Mouse (Mus musculus): ENCODE measurements around the gene Ccnt1. TPM values are rescaled to one million over a fixed set of nuclear protein-coding genes. Genes with fewer than 3 reads are reported as not detected.

Gene Ccnt1
- polyA plus RNA-seq, 1 experiment from 2014 or later: 61.3 TPM

Small RNAs within 50 kb of the gene (microRNA-seq; reads per million reads assigned to microRNA genes)
- not detected for gene Mir1291

Other genes with a start within 250 kb of the Ccnt1 start
- not detected in 2 replicates for gene Olfr284, start 229.9 kb downstream of the Ccnt1 start, polyA plus RNA-seq (2016; fragmentation: Nextera tagmentation; extraction: Ambion mirVana)
- not detected in 2 replicates for gene Olfr283, start 190.0 kb downstream of the Ccnt1 start, polyA plus RNA-seq (2016; fragmentation: Nextera tagmentation; extraction: Ambion mirVana)
- gene Olfr282, start 139.7 kb downstream of the Ccnt1 start, polyA plus RNA-seq (2016; fragmentation: Nextera tagmentation; extraction: Ambion mirVana): not detected in 2 replicates
- not detected in 2 replicates for gene Olfr281, start 118.3 kb downstream of the Ccnt1 start, polyA plus RNA-seq (2016; fragmentation: Nextera tagmentation; extraction: Ambion mirVana)
- not detected in 2 replicates for gene OR5BS1P, start 101.0 kb downstream of the Ccnt1 start, polyA plus RNA-seq (2016; fragmentation: Nextera tagmentation; extraction: Ambion mirVana)
- 0.47 TPM in 1 of 2 replicates, not detected in the other for gene Lalba, start 88.2 kb downstream of the Ccnt1 start, polyA plus RNA-seq (2016; fragmentation: Nextera tagmentation; extraction: Ambion mirVana)
- not detected in 2 replicates for gene Olfr279, start 78.5 kb downstream of the Ccnt1 start, polyA plus RNA-seq (2016; fragmentation: Nextera tagmentation; extraction: Ambion mirVana)
- gene Kansl2, start 36.7 kb downstream of the Ccnt1 start, polyA plus RNA-seq (2016; fragmentation: Nextera tagmentation; extraction: Ambion mirVana): 139 and 150 TPM in 2 replicates
- gene 4930415O20Rik, start 81 bp upstream of the Ccnt1 start, polyA plus RNA-seq (2016; fragmentation: Nextera tagmentation; extraction: Ambion mirVana): 0.43 TPM in 1 of 2 replicates, not detected in the other
- 11.8 and 12.1 TPM in 2 replicates for gene Adcy6, start 39.2 kb upstream of the Ccnt1 start, polyA plus RNA-seq (2016; fragmentation: Nextera tagmentation; extraction: Ambion mirVana)
- gene Cacnb3, start 59.9 kb upstream of the Ccnt1 start, polyA plus RNA-seq (2016; fragmentation: Nextera tagmentation; extraction: Ambion mirVana): 36.1 and 50.9 TPM in 2 replicates
- 27.2 and 30.8 TPM in 2 replicates for gene Ddx23, start 92.0 kb upstream of the Ccnt1 start, polyA plus RNA-seq (2016; fragmentation: Nextera tagmentation; extraction: Ambion mirVana)
- gene Rnd1, start 106.5 kb upstream of the Ccnt1 start, polyA plus RNA-seq (2016; fragmentation: Nextera tagmentation; extraction: Ambion mirVana): 7.1 and 9.8 TPM in 2 replicates
- gene Ccdc65, start 137.3 kb upstream of the Ccnt1 start, polyA plus RNA-seq (2016; fragmentation: Nextera tagmentation; extraction: Ambion mirVana): 1.3 and 1.5 TPM in 2 replicates
- 15.2 and 16.4 TPM in 2 replicates for gene Fkbp11, start 157.3 kb upstream of the Ccnt1 start, polyA plus RNA-seq (2016; fragmentation: Nextera tagmentation; extraction: Ambion mirVana)
- 41.2 and 43.2 TPM in 2 replicates for gene Arf3, start 192.3 kb upstream of the Ccnt1 start, polyA plus RNA-seq (2016; fragmentation: Nextera tagmentation; extraction: Ambion mirVana)
- gene Wnt10b, start 207.2 kb upstream of the Ccnt1 start, polyA plus RNA-seq (2016; fragmentation: Nextera tagmentation; extraction: Ambion mirVana): 0.14 and 0.24 TPM in 2 replicates
- gene Wnt1, start 218.9 kb upstream of the Ccnt1 start, polyA plus RNA-seq (2016; fragmentation: Nextera tagmentation; extraction: Ambion mirVana): 22.0 and 24.0 TPM in 2 replicates
- 0.54 and 0.82 TPM in 2 replicates for gene Ddn, start 238.6 kb upstream of the Ccnt1 start, polyA plus RNA-seq (2016; fragmentation: Nextera tagmentation; extraction: Ambion mirVana)

Measured in midbrain, embryonic 10.5 days (tissue).